Mouse (Mus musculus): Measurements from ENCODE around the gene Fam120a.

Fam120a gene

GRCm38 (mm10) chr13:48853475-48853874 lies 114.3 kb downstream of the Fam120a start:
- DNase-seq (ENCODE audit: low read depth, low spot score), result peak; percentile 25

- peak; percentile 65 for DNase-seq (ENCODE audit: low read depth, low spot score)
Measured at GRCm38 (mm10) chr13:48852859-48853258, 115.0 kb downstream of the Fam120a start.

- no peak for DNase-seq (ENCODE audit: low read depth, low spot score)
Measured at GRCm38 (mm10) chr13:48851719-48852118, 116.1 kb downstream of the Fam120a start.

DNA sequence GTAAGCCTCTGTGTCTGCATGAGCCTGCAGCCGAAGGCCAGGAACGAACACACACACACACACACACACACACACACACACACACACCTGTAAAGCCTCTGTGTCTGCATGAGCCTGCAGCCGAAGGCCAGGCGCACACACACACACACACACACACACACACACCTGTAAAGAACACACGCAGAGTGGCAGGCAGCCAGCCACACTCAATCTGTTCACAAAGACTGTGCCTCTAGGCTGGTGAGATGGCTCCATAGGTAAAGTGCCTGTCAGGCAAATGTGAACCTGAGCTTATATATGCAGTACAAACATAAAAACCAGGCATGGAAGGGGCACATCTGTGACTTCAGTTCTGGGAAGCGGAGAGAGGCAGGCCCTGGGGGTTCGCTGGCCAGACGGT lies 117.0 kb downstream of the Fam120a start:
- no peak for DNase-seq (ENCODE audit: low read depth, low spot score)

DNA sequence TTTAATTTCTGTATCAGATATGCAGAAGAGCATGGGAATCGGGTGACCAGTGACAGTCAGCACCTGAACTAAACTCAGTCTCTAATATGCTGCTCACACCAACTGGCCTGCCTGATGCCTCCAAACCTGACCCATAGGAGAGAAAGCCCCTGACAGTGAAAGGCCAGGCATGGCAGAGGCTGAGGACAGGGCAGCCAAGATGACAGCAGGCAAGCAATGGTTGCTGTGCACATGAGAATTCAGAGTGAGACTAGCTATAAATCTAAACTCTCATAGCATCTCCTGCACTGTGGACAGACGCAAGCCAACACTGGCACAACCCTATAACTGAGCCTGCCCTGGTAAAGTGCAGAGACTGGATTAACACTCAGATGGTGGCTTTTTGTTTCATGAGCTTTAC lies 117.5 kb downstream of the Fam120a start:
- no peak for DNase-seq (ENCODE audit: low read depth, low spot score)

DNA sequence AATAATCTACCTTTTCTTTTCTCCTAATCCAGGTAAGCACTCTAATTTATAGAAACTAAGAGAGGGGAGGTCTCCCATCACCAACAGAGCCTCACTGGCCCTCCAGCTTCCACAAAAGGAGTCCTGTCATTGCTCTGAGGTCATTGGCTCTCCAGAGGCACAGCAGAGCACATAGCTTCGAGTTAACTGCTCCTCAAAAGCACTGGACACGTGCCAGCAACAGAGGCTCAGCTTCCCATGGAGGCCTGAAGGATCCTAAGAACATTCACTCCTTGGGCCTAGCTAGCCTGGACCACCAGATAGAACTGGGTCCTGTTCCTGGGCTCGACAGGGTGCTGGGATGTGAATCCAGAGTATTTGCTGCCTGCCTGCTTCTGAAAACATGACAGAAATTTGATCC lies 118.7 kb downstream of the Fam120a start:
- no peak for DNase-seq (ENCODE audit: low read depth, low spot score)

DNA sequence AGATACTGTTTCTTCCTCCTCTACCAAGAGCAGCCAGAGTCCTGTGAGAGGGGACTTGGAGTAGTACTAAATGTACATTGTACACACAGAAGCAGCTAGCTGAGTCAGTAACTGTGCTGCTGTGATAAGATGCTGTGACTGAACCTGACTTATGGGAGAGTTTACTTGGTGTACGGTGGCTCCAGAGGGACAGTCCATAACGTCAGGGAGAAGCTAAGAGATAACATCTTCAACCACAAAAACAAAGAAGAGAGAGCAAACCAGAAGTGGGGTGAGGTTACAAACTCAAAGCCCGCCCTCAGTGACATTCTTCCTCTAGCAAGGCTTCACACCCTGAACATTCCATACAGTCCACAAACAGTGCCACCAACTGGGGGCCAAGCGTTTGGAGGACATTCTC lies 122.5 kb downstream of the Fam120a start:
- peak; percentile 62 for DNase-seq (ENCODE audit: low read depth, low spot score)

DNA sequence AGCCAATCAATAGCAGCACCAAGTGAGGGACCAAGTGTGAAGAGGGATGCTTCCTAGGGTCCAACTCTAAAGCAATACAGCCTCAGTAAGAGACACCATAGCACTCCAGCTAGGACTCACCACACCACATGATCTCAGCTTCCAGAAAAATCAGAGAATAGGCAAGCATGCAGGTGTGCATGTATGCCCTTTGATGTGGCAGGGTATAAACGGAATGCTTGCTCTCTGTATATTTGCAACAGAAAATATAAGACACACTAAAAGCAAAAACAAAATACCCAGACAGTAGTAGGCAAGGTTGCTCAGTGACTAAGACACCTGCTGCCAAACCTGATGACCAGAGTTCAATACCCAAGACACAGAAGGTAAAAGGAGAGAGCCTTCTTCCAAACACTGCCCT lies 124.3 kb downstream of the Fam120a start:
- no peak for DNase-seq (ENCODE audit: low read depth, low spot score)

DNA sequence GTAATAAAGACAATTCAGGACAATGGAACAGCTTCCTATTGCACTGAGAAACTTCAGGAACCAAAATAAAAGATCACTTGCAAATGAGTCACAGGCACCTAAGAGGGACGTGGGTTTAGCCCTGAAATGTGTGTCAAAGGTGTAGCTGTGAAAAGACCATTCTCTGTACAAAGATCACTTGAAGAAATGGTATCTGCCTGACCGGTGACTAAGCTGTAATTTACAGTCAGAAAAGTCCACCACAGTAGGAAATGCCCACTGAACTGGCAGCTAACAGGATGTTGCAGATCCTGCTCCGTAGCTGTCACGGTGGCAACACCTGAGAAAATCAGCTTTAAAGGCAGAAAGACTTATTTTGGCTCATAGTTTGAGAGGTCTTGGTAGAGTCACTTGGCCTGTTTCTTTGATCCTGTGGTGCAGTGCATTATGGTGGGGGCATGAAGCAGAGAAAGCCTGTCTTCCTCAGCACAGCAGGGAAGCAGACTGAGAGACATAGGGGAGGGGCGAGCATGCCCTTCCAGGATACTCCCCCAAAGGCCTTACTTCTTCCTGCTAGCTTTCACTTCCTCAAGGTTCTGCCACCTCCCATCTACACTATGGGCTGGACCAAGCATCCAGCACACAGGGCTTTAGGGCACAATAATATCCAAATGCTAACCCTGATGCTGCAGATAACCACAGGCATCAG lies 125.8 kb downstream of the Fam120a start:
- no peak for DNase-seq (ENCODE audit: low read depth, low spot score)

DNA sequence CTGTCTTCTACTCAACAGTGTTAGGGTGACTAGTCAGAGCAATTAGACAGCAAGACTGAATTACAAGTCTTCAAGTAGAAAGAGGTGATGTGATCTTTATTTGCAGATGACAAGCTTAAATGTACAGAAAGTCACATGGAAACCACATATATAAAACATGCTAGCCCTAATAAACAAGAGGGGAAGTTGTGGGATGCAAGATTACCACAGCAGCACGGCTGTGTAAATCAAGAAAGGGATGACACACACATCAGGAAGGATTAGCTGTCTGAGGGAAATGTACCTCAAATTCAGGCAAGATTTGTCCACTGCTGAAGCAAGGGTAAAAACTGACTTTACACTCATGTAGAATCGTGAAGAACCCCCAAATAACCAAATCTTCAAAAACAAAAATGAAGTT lies 129.5 kb downstream of the Fam120a start:
- no peak for DNase-seq (ENCODE audit: low read depth, low spot score)

DNA sequence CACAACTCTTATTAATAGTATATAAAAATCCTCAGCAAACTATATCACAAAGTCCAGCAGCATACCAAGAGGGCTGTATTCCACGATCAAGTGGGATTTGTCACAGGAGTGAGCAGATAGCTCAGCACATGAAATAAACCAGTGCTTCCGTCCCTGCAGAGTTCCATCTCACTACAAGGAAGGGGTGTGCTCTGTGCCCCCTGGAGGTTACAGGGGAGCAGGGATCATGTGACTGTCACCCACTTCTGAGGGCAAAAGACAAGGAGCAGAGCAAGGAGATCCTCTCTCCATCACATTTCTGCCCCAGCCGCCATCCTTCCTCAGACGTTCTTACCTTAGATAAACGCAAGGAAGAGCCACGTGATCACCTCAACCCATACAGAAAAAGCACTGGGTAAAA lies 130.3 kb downstream of the Fam120a start:
- DNase-seq (ENCODE audit: low read depth, low spot score), result no peak

GRCm38 (mm10) chr13:48830528-48831250 lies 137.1 kb downstream of the Fam120a start:
- no peak for DNase-seq (ENCODE audit: low read depth, low spot score)

DNA sequence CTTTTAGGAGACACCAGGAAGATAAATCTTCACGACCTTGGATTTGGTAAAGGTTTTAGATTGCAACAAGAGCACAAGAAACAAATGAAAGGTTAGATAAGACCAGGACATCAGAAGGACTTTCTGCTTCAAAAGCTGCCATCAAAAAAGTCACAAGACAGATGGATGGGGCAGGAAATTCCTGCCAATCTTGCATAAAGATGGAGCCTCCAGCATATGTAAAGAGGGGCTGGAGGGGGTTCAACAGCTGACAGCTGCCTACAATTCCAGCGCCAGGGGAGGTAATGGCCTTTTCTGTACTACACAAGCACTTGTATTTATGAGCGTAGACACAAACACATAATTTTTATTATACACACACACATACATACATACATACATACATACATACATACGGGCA lies 138.0 kb downstream of the Fam120a start:
- no peak for DNase-seq (ENCODE audit: low read depth, low spot score)

Data from CD4-positive, CD25-positive, alpha-beta regulatory T cell, adult 2 months (primary cell).